Mouse (Mus musculus) bone marrow, adult 2 months (tissue): ENCODE measurements around the gene Alk. TPM values are rescaled to one million over a fixed set of nuclear protein-coding genes. Genes with fewer than 3 reads are reported as not detected.

Experiments used
- H3K27ac ChIP-seq: fragments of 200-500 bp; 2 replicates; pipeline ENCODE4 v1.5.1; 2012; ENCODE audit warnings: low read depth, mild to moderate bottlenecking, control low read depth, inconsistent platforms, low read length; ENCODE audit not compliant: control insufficient read depth, poor library complexity, insufficient read depth
- H3K4me1 ChIP-seq: fragments of 200-500 bp; 2 replicates; pipeline ENCODE4 v1.6.1; 2011; ENCODE audit warnings: low read length; ENCODE audit not compliant: control insufficient read depth, insufficient read depth
- H3K4me3 ChIP-seq: fragments of 200-500 bp; replicated peaks from 2 replicates; pipeline ENCODE3; 2011; ENCODE audit warnings: mild to moderate bottlenecking, low read depth, low read length, control low read depth; ENCODE audit not compliant: control insufficient read depth
- CTCF ChIP-seq: fragments of 200-500 bp; IDR thresholded peaks from 2 replicates; pipeline ENCODE4 v1.5.1; 2011; ENCODE audit warnings: low read length, control low read depth; ENCODE audit not compliant: control insufficient read depth, insufficient read depth
- POLR2A ChIP-seq: fragments of 200-500 bp; IDR thresholded peaks from 2 replicates; pipeline ENCODE4 v1.6.1; 2011; ENCODE audit warnings: low read depth, mild to moderate bottlenecking, control low read depth, low read length, borderline replicate concordance; ENCODE audit not compliant: control insufficient read depth
- WGBS: fragments of 180-500 bp; shearing (Covaris S2); methylation state at CpG from one replicate; pipeline ENCODE4 v1.1.7; 2018; 5-methylcytosine and 5-hydroxymethylcytosine counted together
- polyA plus RNA-seq: library from polyadenylated mRNA; stranded (reverse); fragments of >200 nt; gene quantifications from 2 replicates; pipeline ENCODE4 v1.2.4, GENCODE M21; 2011; ENCODE audit warnings: low replicate concordance; ENCODE audit not compliant: missing spikeins, insufficient read depth, insufficient read length

The Alk gene
- polyA plus RNA-seq, 1 experiment = not detected

- 85% methylated on average over 12 of the region's 12 CpGs for WGBS
- Histone ChIP-seq H3K27ac (no peak overlapping the region), H3K4me3 (no peak overlapping the region), H3K4me1 (no peaks in the 10 kb centered on the region)
- TF ChIP-seq POLR2A = no peak
- TF ChIP-seq CTCF = no peak
These were observed 517.1 kb downstream of the Alk start for GRCm38 (mm10) chr17:72087261-72087703.

GRCm38 (mm10) chr17:72081396-72081795, 523.0 kb downstream of the Alk start:
- Histone ChIP-seq H3K4me1 (no peaks in the 10 kb centered on the region), H3K27ac (no peak overlapping the region), H3K4me3 (no peak overlapping the region)
- WGBS = 72% methylated on average over 2 of the region's 2 CpGs
- TF ChIP-seq POLR2A (no peak), CTCF (no peak)

DNA sequence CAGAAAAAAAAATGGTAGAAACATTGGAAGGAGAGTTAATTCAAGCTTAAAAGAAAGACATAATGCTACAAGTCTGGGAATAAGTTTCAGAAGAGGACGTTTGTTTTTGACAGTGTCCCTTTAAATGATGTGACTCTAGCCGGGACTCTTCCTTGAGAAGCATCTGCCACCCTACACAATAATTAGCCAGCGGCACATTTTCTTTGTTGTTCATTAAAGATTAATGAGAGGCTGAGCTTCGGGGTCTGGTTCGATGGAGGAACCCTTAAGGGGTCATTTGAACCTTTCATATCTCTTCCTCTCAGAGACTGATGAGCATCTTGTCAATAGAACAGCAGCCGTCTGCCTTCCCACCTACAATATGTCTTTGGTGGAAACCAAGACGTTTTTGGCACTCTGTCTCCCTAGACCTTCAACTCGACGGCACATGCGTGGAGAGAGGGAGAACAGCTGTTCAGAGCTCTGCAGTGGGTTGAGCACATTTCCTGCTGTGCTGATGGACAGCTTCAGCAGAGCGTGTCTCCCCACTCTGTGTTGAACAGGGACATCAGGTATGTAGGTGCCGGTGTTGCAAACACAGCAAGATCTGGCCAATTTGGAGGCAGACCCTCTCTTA, 528.0 kb downstream of the Alk start:
- Histone ChIP-seq H3K4me3 (no peak overlapping the region), H3K4me1 (no peaks in the 10 kb centered on the region), H3K27ac (no peak overlapping the region)
- TF ChIP-seq POLR2A (no peak), CTCF (no peak)
- WGBS = 54% methylated on average over 12 of the region's 12 CpGs

GRCm38 (mm10) chr17:72071871-72072270, 532.6 kb downstream of the Alk start:
- no peak overlapping the region for H3K4me3 ChIP-seq
- TF ChIP-seq CTCF (no peak), POLR2A (no peak)
- 0% methylated on average over 1 of the region's 1 CpGs for WGBS
- H3K4me1 ChIP-seq = no peaks in the 10 kb centered on the region
- H3K27ac ChIP-seq = no peak overlapping the region

- Histone ChIP-seq H3K27ac (no peak overlapping the region), H3K4me3 (no peak overlapping the region), H3K4me1 (no peaks in the 10 kb centered on the region)
- TF ChIP-seq POLR2A (no peak), CTCF (no peak)
- WGBS = 81% methylated on average over 6 of the region's 6 CpGs
These were observed 536.3 kb downstream of the Alk start for GRCm38 (mm10) chr17:72068176-72068575.

- H3K4me1 ChIP-seq = no peaks in the 10 kb centered on the region
- TF ChIP-seq CTCF (no peak), POLR2A (no peak)
- no peak overlapping the region for H3K27ac ChIP-seq
- H3K4me3 ChIP-seq = no peak overlapping the region
- WGBS = 81% methylated on average over 3 of the region's 3 CpGs
These were observed 541.4 kb downstream of the Alk start for GRCm38 (mm10) chr17:72062978-72063377.

DNA sequence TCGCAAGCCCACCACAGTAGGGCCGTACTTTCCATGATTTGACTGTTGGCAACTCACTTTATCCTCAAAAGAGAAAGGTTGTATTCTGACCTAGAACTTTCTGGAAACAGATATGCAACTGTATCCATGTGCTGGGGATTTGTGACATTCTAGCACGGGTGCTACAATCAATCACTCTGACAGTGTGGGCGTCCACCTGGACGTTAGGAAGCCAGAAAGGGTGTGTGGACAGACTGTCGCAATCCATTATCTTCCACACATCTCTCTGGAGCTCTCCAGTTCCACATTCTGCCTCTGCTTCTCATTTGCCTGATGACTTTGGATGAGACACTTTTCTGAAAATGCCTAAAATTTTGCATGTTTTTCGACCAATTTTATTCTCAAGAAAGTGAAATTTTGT, 545.1 kb downstream of the Alk start:
- WGBS = 44% methylated on average over 7 of the region's 7 CpGs
- Histone ChIP-seq H3K4me3 (no peak overlapping the region), H3K27ac (no peak overlapping the region), H3K4me1 (no peaks in the 10 kb centered on the region)
- TF ChIP-seq CTCF (no peak), POLR2A (no peak)

- TF ChIP-seq CTCF (no peak), POLR2A (no peak)
- 87% methylated on average over 2 of the region's 2 CpGs for WGBS
- Histone ChIP-seq H3K27ac (no peak overlapping the region), H3K4me3 (no peak overlapping the region), H3K4me1 (no peaks in the 10 kb centered on the region)
These were observed 558.8 kb downstream of the Alk start for GRCm38 (mm10) chr17:72045671-72046070.

GRCm38 (mm10) chr17:72043667-72044390, 560.6 kb downstream of the Alk start:
- Histone ChIP-seq H3K4me3 (no peak overlapping the region), H3K4me1 (no peaks in the 10 kb centered on the region), H3K27ac (no peak overlapping the region)
- TF ChIP-seq POLR2A (no peak), CTCF (no peak)
- WGBS = 72% methylated on average over 11 of the region's 11 CpGs
